Mouse (Mus musculus) liver, embryonic 12.5 days (tissue): ENCODE data around the gene Mdfi. TPM values are rescaled to one million over a fixed set of nuclear protein-coding genes. Genes with fewer than 3 reads are reported as not detected.
A peak's percentile ranks its signal among the peaks of the same experiment; 100 is the strongest.
"Not testable (repeated sequence)": the region's sequence is repeated elsewhere in the genome, so short reads cannot be mapped to it uniquely, and the experiment has no call there.

ENCODE experiments used
- ATAC-seq: fragments of 200-750 bp; cut with Nextera tagmentation; 2 replicates; pipeline ENCODE4 v1.8.0; 2017; ENCODE audit warnings: moderate number of reproducible peaks, mild to moderate bottlenecking, moderate library complexity
- H3K27ac ChIP-seq: fragments of 300-500 bp; sonication (generic); 2 replicates; pipeline ENCODE4 v1.5.1; 2016; ENCODE audit warnings: mild to moderate bottlenecking
- H3K27me3 ChIP-seq: fragments of 300-500 bp; sonication (generic); replicated peaks from 2 replicates; pipeline ENCODE4 v1.6.1; 2016; ENCODE audit warnings: mild to moderate bottlenecking, moderate library complexity
- H3K36me3 ChIP-seq: fragments of 300-500 bp; sonication (generic); 2 replicates; pipeline ENCODE4 v1.6.1; 2016; ENCODE audit warnings: mild to moderate bottlenecking, moderate library complexity
- H3K4me1 ChIP-seq: fragments of 300-500 bp; sonication (generic); 2 replicates; pipeline ENCODE4 v1.6.1; 2016
- H3K4me2 ChIP-seq: fragments of 300-500 bp; sonication (generic); 2 replicates; pipeline ENCODE4 v1.6.1; 2016; ENCODE audit warnings: mild to moderate bottlenecking, moderate library complexity
- H3K4me3 ChIP-seq: fragments of 300-500 bp; sonication (generic); 2 replicates; pipeline ENCODE4 v1.5.1; 2016; ENCODE audit warnings: mild to moderate bottlenecking, moderate library complexity
- H3K9ac ChIP-seq: fragments of 300-500 bp; sonication (generic); 2 replicates; pipeline ENCODE4 v1.6.1; 2016; ENCODE audit warnings: mild to moderate bottlenecking, moderate library complexity
- H3K9me3 ChIP-seq: fragments of 300-500 bp; sonication (generic); replicated peaks from 2 replicates; pipeline ENCODE4 v1.6.1; 2016; ENCODE audit warnings: mild to moderate bottlenecking, moderate library complexity
- WGBS: fragments of 180-500 bp; shearing (Covaris S2); methylation state at CpG from one replicate; pipeline ENCODE4 v1.1.7; 2016; ENCODE audit not compliant: insufficient replicate concordance; 5-methylcytosine and 5-hydroxymethylcytosine counted together
- polyA plus RNA-seq: library from polyadenylated mRNA; unstranded; fragments of >200 nt; fragmentation: Nextera tagmentation; extraction: Ambion mirVana; gene quantifications from 2 replicates; pipeline ENCODE4 v1.2.1, GENCODE M21; 2016

Gene Mdfi
- polyA plus RNA-seq, 1 experiment from 2014 or later, result 3.5 TPM

DNA sequence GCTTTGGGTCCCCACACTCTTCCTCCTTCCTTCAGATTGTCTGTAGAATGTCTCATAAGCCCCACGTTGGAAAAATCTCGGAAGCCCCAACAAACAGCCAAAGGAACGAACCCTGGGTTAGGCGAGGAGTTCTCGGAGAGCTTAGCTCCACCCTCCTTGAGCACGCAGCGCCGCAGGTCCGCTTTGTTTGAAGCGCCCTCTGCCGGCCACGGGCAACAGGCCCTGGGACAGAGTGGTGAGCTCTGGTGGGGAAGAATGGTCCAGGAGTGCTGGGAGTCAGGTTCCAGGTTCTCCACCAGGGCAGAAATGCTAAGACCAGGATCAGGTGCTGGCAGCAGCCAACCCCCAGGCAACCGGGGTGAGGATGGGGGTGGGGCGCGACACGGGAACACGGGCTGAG, 30.0 kb upstream of the Mdfi start:
- H3K4me1 ChIP-seq, result peaks cover 7% of the 10 kb centered on the region; the same call in 1 of the 2 replicates
- no peak overlapping the region for H3K9ac ChIP-seq
- WGBS, result 2% methylated on average over 17 of the region's 17 CpGs
- peak; percentile 52 for ATAC-seq
- peak overlapping the region; percentile 46 for H3K4me2 ChIP-seq
- peaks cover 15% of the 10 kb centered on the region; the same call in 1 of the 2 replicates for H3K27me3 ChIP-seq
- H3K36me3 ChIP-seq, result peaks cover 18% of the 10 kb centered on the region
- H3K4me3 ChIP-seq, result no peak overlapping the region
- no peaks in the 10 kb centered on the region for H3K9me3 ChIP-seq
- H3K27ac ChIP-seq, result no peak overlapping the region

DNA sequence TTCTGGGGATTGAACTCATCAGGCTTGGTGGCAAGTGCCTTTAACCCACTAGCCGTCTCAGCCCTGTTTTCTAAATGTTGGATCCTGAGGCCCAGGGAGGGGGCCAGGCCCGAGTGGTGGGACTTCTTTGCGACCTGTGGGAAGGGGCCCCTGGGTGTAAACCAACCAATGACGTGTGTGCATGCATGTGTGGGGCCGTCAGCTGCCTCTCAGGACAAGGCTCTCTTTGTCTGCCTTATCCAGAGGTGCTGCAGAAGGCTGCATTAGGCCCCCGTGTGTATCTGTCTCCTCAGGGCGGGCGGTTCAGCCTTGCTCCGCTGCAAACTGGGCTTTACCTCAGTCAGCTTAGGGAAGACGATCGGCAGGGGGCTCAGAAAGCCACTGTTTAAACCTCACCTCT, 28.9 kb upstream of the Mdfi start:
- H3K4me3 ChIP-seq, result no peak overlapping the region
- no peak overlapping the region for H3K4me2 ChIP-seq
- peaks cover 15% of the 10 kb centered on the region; the same call in 1 of the 2 replicates for H3K27me3 ChIP-seq
- no peak for ATAC-seq
- no peak overlapping the region for H3K27ac ChIP-seq
- H3K4me1 ChIP-seq, result peaks cover 7% of the 10 kb centered on the region; the same call in 1 of the 2 replicates
- H3K9ac ChIP-seq, result no peak overlapping the region
- 35% methylated on average over 11 of the region's 11 CpGs for WGBS
- no peaks in the 10 kb centered on the region for H3K9me3 ChIP-seq
- H3K36me3 ChIP-seq, result peaks cover 7% of the 10 kb centered on the region

DNA sequence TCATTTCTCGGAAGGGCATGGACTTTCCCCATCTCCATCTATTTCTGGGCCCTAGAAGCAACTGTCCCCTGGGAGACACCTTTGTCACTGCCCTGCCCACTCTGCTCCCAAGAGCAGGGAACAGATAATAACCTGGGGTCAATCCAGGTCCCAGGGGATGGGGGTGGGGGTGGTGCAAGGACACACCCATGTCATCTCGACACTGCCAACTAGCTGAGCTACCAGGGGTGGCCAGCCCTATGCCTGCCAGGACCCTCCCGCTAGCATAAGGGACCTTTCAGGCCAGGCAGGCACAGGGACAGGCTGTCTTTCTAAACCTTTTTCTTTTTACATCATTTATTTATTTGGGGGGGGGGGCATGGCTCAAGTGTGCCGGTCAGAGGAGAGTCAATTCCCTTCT, 28.5 kb upstream of the Mdfi start:
- no peak for ATAC-seq
- H3K4me2 ChIP-seq, result no peak overlapping the region
- H3K27ac ChIP-seq, result no peak overlapping the region

DNA sequence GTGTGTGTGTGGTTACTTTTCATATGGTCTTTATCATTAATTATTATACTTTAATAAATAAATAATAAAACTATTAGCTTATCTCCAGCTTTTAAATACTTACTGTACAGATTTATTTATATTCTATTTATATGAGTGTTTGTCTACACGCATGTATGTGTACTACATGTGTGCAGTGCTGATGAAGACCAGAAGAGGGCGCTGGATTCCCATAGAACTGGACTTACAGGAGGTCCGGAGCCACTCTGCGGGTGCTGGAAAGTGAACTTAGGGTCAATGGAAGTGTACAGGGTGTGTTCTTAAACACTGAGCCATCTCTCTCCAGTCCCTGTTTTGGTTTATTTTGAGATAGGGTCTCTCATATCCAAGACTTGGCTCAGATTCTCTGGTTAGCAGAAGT, 21.1 kb upstream of the Mdfi start:
- no peak overlapping the region for H3K4me3 ChIP-seq
- ATAC-seq, result no peak
- no peaks in the 10 kb centered on the region; the same call in 1 of the 2 replicates for H3K4me1 ChIP-seq
- 67% methylated on average over 4 of the region's 4 CpGs for WGBS
- no peak overlapping the region for H3K27ac ChIP-seq
- H3K36me3 ChIP-seq, result no peaks in the 10 kb centered on the region
- H3K4me2 ChIP-seq, result no peak overlapping the region
- no peaks in the 10 kb centered on the region for H3K9me3 ChIP-seq
- H3K9ac ChIP-seq, result no peak overlapping the region
- peaks cover 12% of the 10 kb centered on the region; the same call in 1 of the 2 replicates for H3K27me3 ChIP-seq

More for the DNA sequence above, 28.5 kb upstream of the Mdfi start:
- Histone ChIP-seq H3K9me3 (no peaks in the 10 kb centered on the region), H3K36me3 (peaks cover 3% of the 10 kb centered on the region), H3K27me3 (peaks cover 15% of the 10 kb centered on the region; the same call in 1 of the 2 replicates), H3K4me3 (no peak overlapping the region), H3K9ac (no peak overlapping the region), H3K4me1 (peaks cover 7% of the 10 kb centered on the region; the same call in 1 of the 2 replicates)
- WGBS, result 41% methylated on average over 4 of the region's 4 CpGs

DNA sequence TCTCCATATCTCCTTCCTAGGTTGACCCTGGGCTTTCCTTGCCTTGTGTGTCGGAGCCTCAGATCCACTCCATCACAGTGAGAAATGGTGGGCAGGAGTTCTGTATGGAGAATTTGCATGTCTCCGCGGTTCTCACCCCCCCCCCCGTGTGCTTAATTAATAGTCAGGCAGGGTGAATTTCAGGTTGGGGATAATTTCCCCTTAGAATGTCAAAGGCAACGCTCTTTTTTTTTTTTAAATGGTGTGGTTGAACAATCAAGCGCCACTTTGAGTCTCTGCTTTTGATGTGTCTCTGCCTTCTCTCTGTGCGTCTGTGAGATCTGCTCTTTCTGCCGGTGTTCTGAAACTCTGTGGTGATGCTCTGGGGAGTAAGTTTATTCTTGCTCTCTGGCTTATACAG, 20.4 kb upstream of the Mdfi start:
- no peak overlapping the region for H3K4me2 ChIP-seq
- WGBS, result 70% methylated on average over 8 of the region's 8 CpGs
- no peak overlapping the region for H3K27ac ChIP-seq
- ATAC-seq, result no peak
- H3K36me3 ChIP-seq, result no peaks in the 10 kb centered on the region
- H3K27me3 ChIP-seq, result peaks cover 14% of the 10 kb centered on the region; the same call in 1 of the 2 replicates
- no peak overlapping the region for H3K4me3 ChIP-seq
- no peaks in the 10 kb centered on the region; the same call in 1 of the 2 replicates for H3K4me1 ChIP-seq
- H3K9ac ChIP-seq, result no peak overlapping the region
- no peaks in the 10 kb centered on the region for H3K9me3 ChIP-seq

DNA sequence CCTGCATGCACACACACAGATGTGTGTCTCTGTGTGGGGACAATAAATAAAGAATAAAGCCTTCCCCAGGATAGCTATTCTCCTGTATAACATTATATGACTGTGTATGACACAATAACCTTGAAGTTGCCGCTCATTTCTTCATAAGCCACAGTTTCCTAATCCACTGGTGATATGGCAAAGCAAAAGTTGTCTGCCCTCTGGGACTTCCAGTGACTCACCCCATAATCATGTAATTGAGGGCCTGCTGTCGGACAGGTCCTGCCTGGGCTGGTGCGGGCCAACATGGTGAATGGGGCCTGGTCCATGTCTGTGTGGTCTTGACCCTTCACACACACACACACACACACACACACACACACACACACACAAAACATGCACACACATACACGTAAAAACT, 19.3 kb upstream of the Mdfi start:
- ATAC-seq, result no peak
- no peak overlapping the region for H3K9ac ChIP-seq
- H3K27me3 ChIP-seq, result peaks cover 18% of the 10 kb centered on the region; the same call in 1 of the 2 replicates
- H3K4me3 ChIP-seq, result no peak overlapping the region
- H3K4me2 ChIP-seq, result no peak overlapping the region
- no peaks in the 10 kb centered on the region; the same call in 1 of the 2 replicates for H3K4me1 ChIP-seq
- no peak overlapping the region for H3K27ac ChIP-seq
- 76% methylated on average over 4 of the region's 4 CpGs for WGBS
- H3K9me3 ChIP-seq, result no peaks in the 10 kb centered on the region
- H3K36me3 ChIP-seq, result no peaks in the 10 kb centered on the region

DNA sequence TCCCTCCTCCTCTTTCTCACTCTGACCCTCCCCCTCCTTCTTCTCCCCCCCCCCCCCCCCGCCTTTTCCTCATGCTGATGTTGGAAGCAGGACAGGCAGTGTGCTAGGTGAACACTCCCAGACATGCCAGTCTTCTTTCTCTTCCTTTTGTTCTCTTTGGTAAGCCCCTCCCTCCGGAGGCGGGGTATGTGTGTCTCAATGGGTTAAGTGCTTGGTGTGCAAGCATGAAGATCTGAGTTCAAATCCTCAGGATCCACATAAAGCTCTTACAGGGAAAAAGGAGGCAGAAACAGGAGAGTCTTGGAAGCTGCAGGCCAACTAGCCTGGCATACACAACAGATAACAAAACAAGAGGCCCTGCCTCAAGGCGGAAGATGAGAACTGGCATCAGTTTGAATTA, 18.8 kb upstream of the Mdfi start:
- no peak overlapping the region for H3K27ac ChIP-seq
- H3K9ac ChIP-seq, result no peak overlapping the region
- H3K9me3 ChIP-seq, result no peaks in the 10 kb centered on the region
- 81% methylated on average over 3 of the region's 4 CpGs for WGBS
- H3K4me3 ChIP-seq, result no peak overlapping the region
- no peak overlapping the region for H3K4me2 ChIP-seq
- H3K36me3 ChIP-seq, result no peaks in the 10 kb centered on the region
- H3K27me3 ChIP-seq, result peaks cover 18% of the 10 kb centered on the region; the same call in 1 of the 2 replicates
- ATAC-seq, result no peak
- H3K4me1 ChIP-seq, result no peaks in the 10 kb centered on the region; the same call in 1 of the 2 replicates

DNA sequence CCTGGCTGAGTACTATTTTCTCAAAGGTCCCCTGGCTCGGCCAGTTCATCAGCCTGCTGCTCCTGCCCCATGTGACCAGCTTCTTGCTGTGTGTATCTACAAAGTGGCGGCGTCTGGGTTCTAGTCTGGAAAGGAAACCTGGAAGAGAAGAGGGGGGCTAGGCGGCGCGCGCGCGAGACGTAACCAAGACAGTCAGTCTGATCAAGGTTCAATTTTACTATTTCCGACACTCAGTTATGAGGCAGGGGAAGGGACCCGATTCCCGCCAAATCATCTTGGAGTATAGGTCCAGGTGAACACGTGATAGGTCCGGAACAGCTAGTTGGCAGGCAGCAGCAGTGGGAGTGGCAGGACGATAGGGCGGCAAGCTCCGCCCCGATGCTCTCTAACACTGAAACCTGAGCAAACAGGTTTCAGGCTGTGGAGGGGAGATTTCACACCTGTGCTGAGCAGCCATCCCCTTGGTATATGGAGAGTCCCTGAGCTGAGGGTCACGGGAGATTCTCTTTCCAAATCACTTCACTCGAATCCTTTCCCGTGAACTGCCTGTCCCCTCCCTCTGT, 17.4 kb upstream of the Mdfi start:
- H3K4me1 ChIP-seq, H3K4me3 ChIP-seq, H3K9ac ChIP-seq, H3K27ac ChIP-seq, ATAC-seq, H3K9me3 ChIP-seq, H3K36me3 ChIP-seq: not testable (repeated sequence)
- Histone ChIP-seq H3K4me2 (peak overlapping the region; percentile 48), H3K27me3 (peaks cover 18% of the 10 kb centered on the region; the same call in 1 of the 2 replicates)
- 15% methylated on average over 22 of the region's 22 CpGs for WGBS

DNA sequence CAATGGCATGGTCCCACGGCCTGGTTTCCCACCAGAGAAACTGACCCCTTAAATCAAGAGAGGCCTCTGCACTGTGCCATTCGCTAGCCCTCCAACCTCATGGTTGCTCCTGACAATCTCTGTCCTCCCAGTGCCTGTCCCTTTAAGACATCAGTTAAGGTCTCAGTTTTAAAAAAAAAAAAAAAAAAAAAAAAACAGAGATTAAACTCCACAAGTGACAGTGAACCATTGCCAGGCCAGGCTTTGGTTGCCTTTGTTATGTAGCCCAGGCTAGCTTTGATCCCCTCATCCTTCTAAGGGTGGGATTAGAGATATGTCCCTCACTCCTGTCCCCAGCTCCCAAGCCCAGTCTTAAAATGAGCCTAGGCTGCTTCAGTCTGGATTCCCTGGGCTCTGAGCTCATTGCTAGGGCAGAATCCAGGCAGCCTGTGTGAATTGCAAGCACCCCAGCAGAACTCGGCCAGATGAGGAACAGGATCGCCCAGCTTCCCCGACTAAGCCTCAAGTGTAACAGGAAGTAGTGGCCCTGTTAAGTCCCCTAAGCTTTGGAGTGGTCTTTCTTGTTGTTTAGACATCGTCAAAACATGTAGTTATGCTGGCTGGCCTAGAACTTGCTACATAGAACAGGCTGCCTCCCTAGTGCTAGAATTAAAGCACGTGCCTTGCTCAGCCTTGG, 16.3 kb upstream of the Mdfi start:
- 44% methylated on average over 7 of the region's 7 CpGs for WGBS
- Histone ChIP-seq H3K9ac (no peak overlapping the region), H3K4me2 (no peak overlapping the region), H3K27ac (no peak overlapping the region), H3K4me3 (no peak overlapping the region), H3K4me1 (no peaks in the 10 kb centered on the region; the same call in 1 of the 2 replicates), H3K36me3 (no peaks in the 10 kb centered on the region), H3K27me3 (peaks cover 18% of the 10 kb centered on the region), H3K9me3 (no peaks in the 10 kb centered on the region)
- ATAC-seq, result no peak

DNA sequence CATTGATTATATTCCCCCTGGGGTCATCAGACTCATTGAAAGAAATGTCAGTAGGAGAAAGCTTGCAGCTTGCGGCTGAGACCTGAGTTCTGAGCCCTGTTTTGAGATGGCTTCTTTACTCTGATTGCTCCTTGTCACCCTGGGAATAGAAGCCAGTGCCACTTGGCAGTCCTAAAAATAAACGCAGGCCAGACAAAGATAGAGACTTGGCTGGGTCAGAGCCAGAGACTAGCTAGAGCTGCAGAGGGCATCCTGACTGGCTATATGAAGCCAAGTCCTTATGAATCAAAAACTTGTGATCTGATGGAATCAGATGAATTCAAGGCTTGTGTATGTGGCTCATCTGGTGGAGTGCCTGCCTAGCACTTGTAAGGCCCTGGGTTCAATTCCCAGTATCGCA, 15.5 kb upstream of the Mdfi start:
- no peak overlapping the region for H3K9ac ChIP-seq
- no peaks in the 10 kb centered on the region for H3K36me3 ChIP-seq
- H3K27ac ChIP-seq, result no peak overlapping the region
- ATAC-seq, result no peak
- WGBS, result 77% methylated on average over 3 of the region's 3 CpGs
- no peak overlapping the region for H3K4me2 ChIP-seq
- H3K9me3 ChIP-seq, result no peaks in the 10 kb centered on the region
- no peak overlapping the region for H3K4me3 ChIP-seq
- peaks cover 18% of the 10 kb centered on the region for H3K27me3 ChIP-seq
- H3K4me1 ChIP-seq, result no peaks in the 10 kb centered on the region; the same call in 1 of the 2 replicates

DNA sequence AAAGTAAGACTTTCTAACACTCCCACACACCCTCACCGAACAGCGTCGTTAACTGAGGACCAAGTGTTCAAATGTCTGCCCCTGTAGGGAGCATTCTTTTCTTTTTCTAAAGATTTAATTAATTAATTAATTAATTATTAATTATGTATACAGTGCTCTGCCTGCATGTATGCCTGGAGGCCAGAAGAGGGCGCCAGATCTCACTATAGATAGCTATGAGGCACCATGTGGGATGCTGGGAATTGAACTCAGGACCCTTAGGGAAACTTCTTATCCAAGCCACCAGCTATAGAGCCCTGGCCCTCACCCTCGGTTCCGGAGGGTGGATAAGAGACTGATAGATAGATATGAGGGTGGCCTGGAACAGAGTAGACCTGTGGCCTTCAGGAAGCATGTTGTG, 13.5 kb upstream of the Mdfi start:
- Histone ChIP-seq H3K27me3 (peaks cover 18% of the 10 kb centered on the region), H3K9me3 (no peaks in the 10 kb centered on the region), H3K4me3 (no peak overlapping the region), H3K27ac (no peak overlapping the region), H3K36me3 (no peaks in the 10 kb centered on the region), H3K4me1 (no peaks in the 10 kb centered on the region; the same call in 1 of the 2 replicates), H3K4me2 (no peak overlapping the region), H3K9ac (no peak overlapping the region)
- WGBS, result 65% methylated on average over 6 of the region's 6 CpGs
- ATAC-seq, result no peak

DNA sequence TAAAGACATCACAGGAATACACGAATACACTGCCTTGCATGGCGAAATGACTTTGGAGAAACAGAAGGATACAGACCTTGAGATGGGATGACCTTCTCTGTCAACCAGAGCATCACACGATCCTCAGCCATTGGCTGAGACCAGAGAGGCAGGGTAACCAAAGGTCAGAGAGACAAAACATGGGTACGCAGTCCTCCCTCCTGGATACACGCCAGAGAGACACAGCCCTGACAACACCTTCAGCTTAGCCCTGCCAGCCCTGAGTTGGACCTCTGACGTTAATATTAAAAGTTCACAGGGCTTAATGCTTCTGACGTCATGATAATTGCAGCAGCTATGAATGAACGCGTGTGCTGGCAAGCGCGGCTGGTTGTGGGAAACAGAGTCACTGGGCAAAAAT, 11.1 kb upstream of the Mdfi start:
- H3K4me3 ChIP-seq, result no peak overlapping the region
- H3K27ac ChIP-seq, result no peak overlapping the region
- no peaks in the 10 kb centered on the region for H3K9me3 ChIP-seq
- WGBS, result 69% methylated on average over 11 of the region's 11 CpGs
- peaks cover 16% of the 10 kb centered on the region for H3K27me3 ChIP-seq
- ATAC-seq, result no peak
- no peak overlapping the region for H3K4me2 ChIP-seq
- H3K36me3 ChIP-seq, result no peaks in the 10 kb centered on the region
- no peak overlapping the region for H3K9ac ChIP-seq
- peaks cover 10% of the 10 kb centered on the region; the same call in 1 of the 2 replicates for H3K4me1 ChIP-seq
